Mouse (Mus musculus) left cerebral cortex, adult 18-20 months (tissue): ENCODE measurements at regions not wholly inside any gene's neighbourhood (a gene's known extent, or its start where the extent isn't known, plus 50 kb on each side); places are given as distances from the start of the nearest gene placed in this dataset.

Source experiments
- DNase-seq, 2 experiments: peaks; one replicate each; pipeline ENCODE4 v3.0.0; 2021 to 2022; ENCODE audit warnings: low spot score in 2 of 2, mixed read lengths in 1 of 2

DNA sequence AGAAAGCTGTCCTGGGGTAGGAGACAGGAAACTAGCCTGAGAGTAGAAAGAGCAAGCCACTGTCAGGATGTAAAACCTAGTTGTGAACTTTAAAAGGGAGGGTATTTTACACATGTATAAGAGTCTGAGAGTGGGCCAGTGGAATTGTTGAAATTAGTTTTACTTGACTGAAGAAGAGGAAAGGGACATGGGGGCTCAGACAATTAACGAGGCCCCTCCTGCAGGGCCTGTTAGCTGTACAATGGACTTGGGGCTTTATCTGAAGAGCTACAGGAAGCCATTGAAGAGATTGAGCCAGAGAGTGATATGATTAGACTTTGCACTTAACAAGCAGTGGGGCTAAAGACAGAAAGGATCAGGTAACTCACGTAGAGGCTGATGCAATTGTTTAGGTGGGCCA is 102.2 kb upstream of the Adamts9 start:
- DNase-seq, result no peak

DNA sequence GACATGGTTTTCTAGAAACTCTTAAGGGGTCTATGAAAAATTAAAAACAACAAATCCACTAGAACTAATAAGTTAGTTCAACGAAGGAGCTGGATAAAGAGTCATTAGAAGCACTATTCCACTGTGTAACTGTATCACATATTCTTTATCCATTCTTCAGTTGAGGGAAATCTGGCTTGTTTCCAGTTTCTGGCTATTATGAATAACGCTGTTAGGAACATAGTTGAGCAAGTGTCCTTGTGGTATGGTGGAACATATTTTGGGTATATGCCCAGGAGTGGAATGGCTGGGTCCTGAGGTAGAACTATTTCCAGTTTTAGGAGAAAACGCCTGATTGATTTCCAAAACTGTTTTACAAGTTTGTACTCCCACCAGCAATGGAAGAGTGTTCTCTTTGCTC is 97.7 kb upstream of the Adamts9 start:
- DNase-seq, result no peak

DNA sequence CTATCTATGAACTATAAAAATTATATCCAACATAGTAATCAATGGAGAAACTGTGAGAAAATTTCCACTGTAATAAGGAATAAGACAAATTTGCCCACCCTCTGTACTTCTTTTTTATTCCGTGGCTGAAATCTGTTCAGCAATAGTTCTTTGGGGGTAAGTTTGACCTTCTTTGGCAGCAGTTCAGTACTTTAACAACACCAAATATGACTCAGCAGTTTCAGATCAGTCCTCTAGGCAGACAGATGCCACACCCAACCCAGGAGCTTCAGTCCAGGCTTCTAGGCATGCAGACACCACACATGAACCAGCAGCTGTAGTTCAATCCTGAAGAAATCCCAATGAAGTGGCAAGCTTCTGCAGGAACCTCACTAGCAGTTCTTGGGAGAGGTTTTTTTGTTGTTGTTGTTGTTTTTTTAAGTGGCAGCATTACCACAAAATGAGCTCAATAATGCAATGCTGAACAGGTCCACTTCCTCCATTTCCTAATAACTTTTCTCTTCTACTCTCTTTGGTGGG is 88.6 kb upstream of the Adamts9 start:
- DNase-seq, result no peak

DNA sequence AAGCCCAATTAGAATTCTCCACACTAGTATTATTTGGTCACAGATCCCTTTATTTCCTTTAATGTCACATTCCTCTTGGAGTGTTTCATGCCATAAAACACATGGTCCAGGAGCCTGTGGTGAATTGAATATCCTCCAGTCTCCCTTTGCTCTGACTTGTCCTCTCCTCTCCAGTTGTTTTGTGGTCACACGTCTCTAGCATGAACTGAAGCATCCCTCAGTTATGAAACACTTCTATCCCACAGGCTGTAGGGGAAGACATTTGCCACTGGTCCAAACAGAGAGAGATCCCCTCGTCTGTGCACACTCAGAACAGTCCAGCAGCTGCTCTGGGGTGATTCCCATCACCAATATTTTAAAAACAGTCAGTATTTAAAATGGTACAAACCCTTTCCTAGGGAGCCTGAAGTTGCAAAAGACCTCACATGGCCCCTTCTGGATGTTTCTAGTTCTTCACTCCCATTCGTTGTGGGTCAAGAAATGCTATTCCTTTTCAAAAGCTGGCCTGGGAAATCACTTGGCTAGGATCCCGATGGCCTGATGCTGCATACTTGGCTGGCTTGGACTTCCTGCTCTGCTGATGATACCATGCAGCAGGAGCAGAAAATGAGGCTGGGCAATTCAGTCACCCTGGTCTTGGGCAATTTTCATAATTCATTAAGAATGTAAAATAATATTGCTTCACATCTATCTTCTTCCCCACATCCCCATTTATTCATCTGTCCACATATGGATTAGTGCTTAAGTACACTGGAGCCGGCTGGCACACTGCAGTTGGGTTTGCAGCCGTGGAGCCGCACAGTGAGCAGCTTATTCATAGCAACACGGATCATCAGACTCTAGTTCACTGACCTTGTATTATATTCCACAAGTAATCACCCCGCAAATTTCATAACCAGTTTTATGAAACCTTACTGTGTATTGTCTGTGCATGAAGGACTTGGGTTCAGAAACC is 83.1 kb upstream of the Adamts9 start:
- no peak for DNase-seq

DNA sequence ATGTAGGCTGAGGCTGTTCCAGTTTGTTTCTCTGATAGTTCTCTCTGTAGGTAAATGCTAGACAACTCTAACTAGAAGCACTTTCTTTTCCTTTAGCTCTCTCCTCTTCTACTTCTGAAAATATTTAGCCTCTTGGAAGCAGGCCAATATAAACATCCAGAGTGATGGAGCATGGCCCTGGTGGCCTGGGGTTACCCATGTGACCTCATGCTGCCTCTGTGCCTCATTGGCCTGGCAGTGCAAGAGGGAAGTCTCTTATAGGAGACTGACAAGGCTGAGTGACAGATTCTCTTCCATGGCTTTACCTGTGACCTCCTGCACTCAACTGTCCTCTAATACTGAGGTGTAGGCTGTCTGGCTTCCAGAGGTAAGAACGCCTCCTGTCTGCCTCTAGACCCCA is 71.2 kb upstream of the Adamts9 start:
- no peak for DNase-seq

DNA sequence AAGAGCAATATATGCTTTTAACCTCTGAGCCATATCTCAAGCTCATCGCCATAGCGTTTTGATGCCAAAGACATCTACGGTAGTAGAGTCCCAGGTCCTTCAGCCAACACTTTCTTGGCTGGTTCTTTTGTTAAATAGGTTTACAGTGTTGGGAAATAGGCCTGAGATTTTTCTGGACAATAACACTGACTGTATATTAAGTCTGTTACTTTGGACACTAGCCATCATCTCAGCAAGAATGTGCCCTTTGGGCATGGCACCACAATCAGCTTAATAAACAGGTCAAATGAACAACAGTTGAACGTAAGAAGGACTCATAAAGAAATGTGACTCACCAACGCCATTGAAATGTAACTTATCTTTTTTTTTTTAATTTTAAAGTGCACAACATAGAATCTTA is 68.6 kb upstream of the Adamts9 start:
- DNase-seq, result no peak

DNA sequence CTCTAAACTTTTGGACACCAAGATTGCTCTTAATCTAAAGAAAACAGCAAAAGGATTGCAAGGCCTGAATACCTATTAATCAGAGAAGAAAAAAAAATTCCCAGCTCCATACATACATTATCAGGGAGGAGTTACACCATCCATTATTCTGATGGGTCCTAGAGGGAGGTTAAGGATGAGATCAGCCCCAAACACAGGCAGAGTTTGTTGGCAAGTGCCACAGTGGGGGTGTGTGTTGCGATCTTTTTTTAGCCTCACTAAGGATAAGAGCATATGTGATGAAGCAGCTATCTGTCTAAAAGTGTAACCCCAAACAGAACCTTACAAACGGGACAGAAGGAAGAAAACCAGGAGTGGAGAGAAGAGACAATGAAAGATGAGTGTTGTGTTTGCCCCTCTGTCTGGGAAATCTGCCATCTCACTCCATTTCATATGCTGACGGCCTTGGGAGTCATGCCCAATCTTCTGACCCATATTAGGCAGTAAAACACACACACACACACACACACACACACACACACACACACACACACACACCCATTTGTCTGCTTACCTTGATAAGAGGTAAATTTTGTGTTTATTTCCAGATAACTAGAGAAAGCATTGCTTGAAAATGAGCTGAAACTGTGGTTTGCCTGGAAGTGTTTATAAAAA is 61.4 kb upstream of the Adamts9 start:
- no peak for DNase-seq

DNA sequence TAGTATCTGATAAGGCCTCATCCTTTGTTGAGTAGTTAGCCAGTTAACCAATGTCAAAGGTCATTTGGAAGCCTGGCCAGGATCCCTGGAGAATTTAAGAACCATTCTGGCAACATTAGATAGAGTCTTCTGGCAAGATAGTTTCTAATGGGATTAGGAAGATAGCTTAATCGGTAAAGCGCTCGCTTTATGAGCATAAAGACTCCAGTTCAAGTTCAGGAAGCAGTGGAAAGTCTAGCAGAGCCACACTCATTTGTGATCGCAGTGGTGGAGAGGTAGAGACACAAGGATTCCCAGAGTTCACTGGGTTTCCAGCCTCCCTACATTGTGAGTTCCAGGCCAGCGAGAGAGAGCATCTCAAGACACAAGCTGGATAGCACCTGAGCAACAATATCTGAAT is 60.5 kb upstream of the Adamts9 start:
- no peak for DNase-seq

DNA sequence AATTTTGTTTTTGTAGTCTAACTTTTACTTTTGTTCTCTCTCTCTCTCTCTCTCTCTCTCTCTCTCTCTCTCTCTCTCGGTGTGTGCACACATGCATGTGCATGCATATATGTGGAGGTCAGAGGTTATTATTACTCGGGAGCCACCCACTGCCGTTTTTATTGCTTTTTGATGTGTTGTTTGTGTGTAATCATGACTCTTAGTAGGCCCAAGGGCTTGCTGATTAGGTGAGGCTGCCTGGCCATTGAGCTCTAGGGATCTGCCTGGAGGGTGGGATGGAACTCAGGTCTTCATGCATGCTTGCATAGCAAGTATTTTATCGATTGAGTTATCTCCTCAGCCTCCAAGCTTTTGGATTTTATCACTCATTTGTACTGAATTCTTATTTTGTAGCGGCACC is 50.4 kb upstream of the Adamts9 start:
- no peak for DNase-seq
